Mouse (Mus musculus): ENCODE measurements around the gene Zfp493. TPM values are rescaled to one million over a fixed set of nuclear protein-coding genes. Genes with fewer than 3 reads are reported as not detected.

The Zfp493 gene
- total RNA-seq, 2 experiments from 2014 or later: 0.89 to 3.5 TPM

Other genes starting within 250 kb of the Zfp493 start
- 1 to 10 TPM; 3.3 to 4.6 TPM for gene Zfp748, start 225.9 kb upstream of the Zfp493 start, total RNA-seq (2021)
- 1 to 10 TPM; 3.3 to 3.7 TPM for gene Zfp729b, start 170.0 kb upstream of the Zfp493 start, total RNA-seq (2021)
- 1 to 10 TPM in 1 of 2 experiments, under 1 TPM in 1; 0.70 to 1.8 TPM for gene Gm49345, start 141.9 kb upstream of the Zfp493 start, total RNA-seq (2021)
- 1 to 10 TPM; 3.9 to 5.2 TPM for gene Zfp729a, start 141.9 kb upstream of the Zfp493 start, total RNA-seq (2021)
- gene Zfp738, start 92.6 kb upstream of the Zfp493 start, total RNA-seq (2021): 1 to 10 TPM; 5.1 to 6.1 TPM
- gene Zfp65, start 50.5 kb upstream of the Zfp493 start, total RNA-seq (2021): 1 to 10 TPM; 4.6 to 5.9 TPM
- 1 to 10 TPM; 1.9 to 2.1 TPM for gene Zfp85, start 24.5 kb upstream of the Zfp493 start, total RNA-seq (2021)
- 1 to 10 TPM; 1.3 to 2.5 TPM for gene Zfp273, start 34.0 kb downstream of the Zfp493 start, total RNA-seq (2021)
- gene Gm10037, start 51.4 kb downstream of the Zfp493 start, total RNA-seq (2021): not detected
- not detected for gene BC048507, start 83.6 kb downstream of the Zfp493 start, total RNA-seq (2021)

Measured in gastrocnemius, postnatal 10 days (tissue).